Mouse (Mus musculus) T-helper 17 cell (primary cell): ENCODE measurements around the gene Gm26938.

Experiments used
- in situ Hi-C, 2 experiments: fragments of 300-600 bp; cut with MboI, MseI; formaldehyde crosslinking; loops; 1 replicate in 1 of 2; 2 replicates in 1 of 2; pipeline ENCODE4 v1.15.1; 2025; ENCODE audit warnings: high pct_unique_total_duplicates in 2 of 2

Gene Gm26938

GRCm38 (mm10) chr5:139796001-139796620 is 30.1 kb downstream of the Gm26938 start:
- in situ Hi-C loops, result no loop called here

GRCm38 (mm10) chr5:139794938-139795337 is 31.3 kb downstream of the Gm26938 start:
- in situ Hi-C loops, result loop anchor here in 1 of 2 experiments (5.0 kb wide), 1 partner anchor 707 kb away; no protein-coding TSS in a partner anchor

- in situ Hi-C loops, result loop anchor here in 1 of 2 experiments (5.0 kb wide), 1 partner anchor 708 kb away; no protein-coding TSS in a partner anchor
Measured at GRCm38 (mm10) chr5:139794137-139794536, 32.1 kb downstream of the Gm26938 start.

GRCm38 (mm10) chr5:139793338-139794089 is 32.7 kb downstream of the Gm26938 start:
- in situ Hi-C loops, result loop anchor here in 1 of 2 experiments (5.0 kb wide), 1 partner anchor 709 kb away; no protein-coding TSS in a partner anchor

GRCm38 (mm10) chr5:139792966-139793337 is 33.3 kb downstream of the Gm26938 start:
- in situ Hi-C loops, result loop anchor here in 1 of 2 experiments (5.0 kb wide), 1 partner anchor 709 kb away; no protein-coding TSS in a partner anchor

GRCm38 (mm10) chr5:139792159-139792775 is 33.9 kb downstream of the Gm26938 start:
- in situ Hi-C loops, result loop anchor here in 1 of 2 experiments (5.0 kb wide), 1 partner anchor 710 kb away; no protein-coding TSS in a partner anchor

- in situ Hi-C loops, result loop anchor here in 1 of 2 experiments (5.0 kb wide), 1 partner anchor 711 kb away; no protein-coding TSS in a partner anchor
Measured at GRCm38 (mm10) chr5:139791227-139792158, 34.7 kb downstream of the Gm26938 start, which contains the start of gene Mafk. Gene Mafk, plus strand, starts transcription at chr5:139791513.

- in situ Hi-C loops, result no loop called here
Measured at GRCm38 (mm10) chr5:139789466-139789865, 36.7 kb downstream of the Gm26938 start.

GRCm38 (mm10) chr5:139781406-139781805 is 44.8 kb downstream of the Gm26938 start:
- in situ Hi-C loops, result no loop called here

- in situ Hi-C loops, result no loop called here
Measured at GRCm38 (mm10) chr5:139776966-139777365, 49.2 kb downstream of the Gm26938 start.

- in situ Hi-C loops, result no loop called here
Measured at GRCm38 (mm10) chr5:139775216-139775926, 50.8 kb downstream of the Gm26938 start, which contains the start of gene Ints1. Gene Ints1, minus strand, starts transcription at chr5:139775674.

- in situ Hi-C loops, result no loop called here
Measured at GRCm38 (mm10) chr5:139768216-139768615, 58.0 kb downstream of the Gm26938 start.

- in situ Hi-C loops, result no loop called here
Measured at GRCm38 (mm10) chr5:139764296-139764695, 61.9 kb downstream of the Gm26938 start.

GRCm38 (mm10) chr5:139758096-139758495 is 68.1 kb downstream of the Gm26938 start:
- in situ Hi-C loops, result loop anchor here in 1 of 2 experiments (5.0 kb wide), 1 partner anchor 36 kb away; no protein-coding TSS in a partner anchor
